Mouse (Mus musculus) B cell, adult 2 months (primary cell): ENCODE measurements around the gene Kcnq1.

Source experiments
- DNase-seq, 2 experiments: peaks; one replicate each; pipeline ENCODE4 v3.0.0; 2022

Gene Kcnq1

DNA sequence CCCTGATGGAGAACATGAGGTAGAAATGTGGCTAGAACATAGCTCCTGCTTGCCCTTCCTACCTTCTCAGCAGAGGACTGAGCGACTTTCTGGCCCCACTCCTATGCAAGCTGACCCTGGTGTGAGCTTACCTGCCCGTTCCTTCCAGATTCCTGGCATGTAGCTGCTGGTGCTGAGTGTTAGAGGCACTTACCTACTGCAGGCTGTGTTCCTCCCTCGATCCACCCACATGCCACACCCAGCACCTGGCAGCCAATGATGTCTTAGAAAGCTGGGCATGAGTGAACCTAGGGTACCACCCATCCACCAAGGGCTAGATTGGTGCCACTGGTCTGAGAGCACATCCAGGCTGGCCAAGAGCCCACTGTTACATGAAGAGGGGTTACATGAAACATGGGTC is 12.3 kb upstream of the Kcnq1 start:
- no peak for DNase-seq

- peak; percentile 67 to 68 for DNase-seq
These were observed 11.3 kb upstream of the Kcnq1 start, which contains the start of gene Trpm5 for GRCm38 (mm10) chr7:143094592-143095553. Gene Trpm5, minus strand, starts transcription at chr7:143094642.

GRCm38 (mm10) chr7:143095554-143095907 is 10.6 kb upstream of the Kcnq1 start:
- DNase-seq: no peak

GRCm38 (mm10) chr7:143100759-143101158 is 5.4 kb upstream of the Kcnq1 start:
- DNase-seq: no peak

GRCm38 (mm10) chr7:143105258-143105897 is 784 bp upstream of the Kcnq1 start:
- DNase-seq: no peak

- peak in 1 of 2 experiments; percentile 12 for DNase-seq
These were observed 707 bp downstream of the Kcnq1 start for GRCm38 (mm10) chr7:143106672-143107465.

- no peak for DNase-seq
These were observed 2.0 kb downstream of the Kcnq1 start for GRCm38 (mm10) chr7:143108200-143108599.

GRCm38 (mm10) chr7:143108996-143109660 is 3.0 kb downstream of the Kcnq1 start:
- no peak for DNase-seq

DNA sequence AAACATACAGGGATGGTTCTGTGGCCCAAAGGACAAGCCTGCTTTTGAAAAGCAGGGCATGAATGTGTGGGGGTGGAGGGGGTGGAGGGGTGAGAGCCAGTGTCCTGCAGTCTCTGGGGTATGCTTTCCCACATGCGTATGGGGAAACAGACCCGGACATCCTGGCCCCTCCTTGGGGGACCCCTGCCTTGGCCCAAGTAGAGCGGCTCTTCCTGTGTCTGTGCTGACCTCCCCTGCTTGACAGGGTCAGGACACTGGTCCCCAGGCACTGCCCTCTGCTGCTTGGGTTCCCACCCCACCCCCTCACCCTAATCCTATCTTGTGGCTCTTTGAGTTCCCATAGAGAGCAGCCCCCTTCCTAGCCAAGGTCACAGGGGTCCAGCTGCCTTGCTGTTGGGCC is 3.5 kb downstream of the Kcnq1 start:
- DNase-seq: no peak

- no peak for DNase-seq
These were observed 4.6 kb downstream of the Kcnq1 start for GRCm38 (mm10) chr7:143110803-143111202.

DNA sequence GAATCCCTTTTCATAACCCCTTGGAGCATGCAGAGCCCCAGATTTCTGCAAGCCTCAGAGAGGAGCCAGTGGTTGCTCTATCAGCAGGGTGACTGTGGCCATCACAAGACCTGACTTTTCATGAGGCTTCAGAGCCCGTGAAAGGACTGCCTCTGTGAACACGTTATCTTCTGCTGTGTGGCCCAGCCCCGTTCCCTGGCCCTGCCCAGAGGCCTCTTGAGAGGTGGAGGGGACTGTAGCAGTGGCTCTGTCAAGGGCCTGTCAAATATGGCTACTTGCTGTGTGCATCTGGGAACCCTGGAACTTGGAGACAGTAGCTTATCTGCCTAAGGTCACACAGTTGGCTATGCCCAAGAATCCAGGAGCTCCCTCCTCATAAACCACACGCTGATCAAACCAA is 5.6 kb downstream of the Kcnq1 start:
- DNase-seq: no peak

DNA sequence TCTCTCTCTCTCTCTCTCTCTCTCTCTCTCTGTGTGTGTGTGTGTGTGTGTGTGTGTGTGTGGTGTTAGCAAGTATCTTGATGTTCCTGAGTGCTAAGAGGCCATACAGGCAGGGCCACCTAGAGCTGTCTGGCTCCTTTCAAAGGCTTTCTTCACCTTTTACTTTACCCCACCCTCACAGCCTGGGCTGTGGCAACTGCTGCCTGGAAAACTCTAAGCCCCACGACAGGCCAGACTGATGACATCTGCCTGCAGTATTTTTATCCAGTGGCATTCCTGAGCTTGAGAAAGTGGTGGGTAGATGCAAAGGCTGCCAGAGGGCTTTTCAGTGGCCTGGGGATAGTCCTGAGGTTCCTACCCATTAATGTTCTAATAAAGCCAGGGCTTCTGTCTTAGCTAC is 6.2 kb downstream of the Kcnq1 start:
- DNase-seq: no peak

- DNase-seq: no peak
These were observed 8.6 kb downstream of the Kcnq1 start for GRCm38 (mm10) chr7:143114773-143115172.

- DNase-seq: no peak
These were observed 10.4 kb downstream of the Kcnq1 start for GRCm38 (mm10) chr7:143116521-143116920.

DNA sequence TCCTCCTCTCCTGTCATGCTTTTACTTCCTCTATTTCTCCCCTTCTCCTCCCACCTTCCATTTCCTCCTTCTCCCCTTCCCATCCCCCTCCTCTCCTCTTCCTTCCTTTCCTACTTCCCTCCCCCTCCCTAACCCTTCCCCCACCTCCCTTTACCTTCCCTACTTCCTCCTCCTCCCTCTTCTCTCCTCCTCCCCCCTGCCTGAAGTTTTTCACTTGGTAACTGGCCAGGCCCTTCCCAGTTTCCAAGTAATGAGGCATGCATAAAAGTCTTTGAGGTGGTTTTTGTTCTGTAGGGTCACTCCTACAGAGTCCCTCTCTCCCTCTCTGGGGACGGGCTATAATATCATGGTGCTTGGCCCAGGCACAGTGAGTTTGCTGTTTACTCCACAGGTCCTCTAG is 13.2 kb downstream of the Kcnq1 start:
- DNase-seq: no peak

GRCm38 (mm10) chr7:143119826-143120225 is 13.7 kb downstream of the Kcnq1 start:
- DNase-seq: no peak

- DNase-seq: no peak
These were observed 16.0 kb downstream of the Kcnq1 start for GRCm38 (mm10) chr7:143122191-143122590.

GRCm38 (mm10) chr7:143123876-143124669 is 17.9 kb downstream of the Kcnq1 start:
- no peak for DNase-seq

DNA sequence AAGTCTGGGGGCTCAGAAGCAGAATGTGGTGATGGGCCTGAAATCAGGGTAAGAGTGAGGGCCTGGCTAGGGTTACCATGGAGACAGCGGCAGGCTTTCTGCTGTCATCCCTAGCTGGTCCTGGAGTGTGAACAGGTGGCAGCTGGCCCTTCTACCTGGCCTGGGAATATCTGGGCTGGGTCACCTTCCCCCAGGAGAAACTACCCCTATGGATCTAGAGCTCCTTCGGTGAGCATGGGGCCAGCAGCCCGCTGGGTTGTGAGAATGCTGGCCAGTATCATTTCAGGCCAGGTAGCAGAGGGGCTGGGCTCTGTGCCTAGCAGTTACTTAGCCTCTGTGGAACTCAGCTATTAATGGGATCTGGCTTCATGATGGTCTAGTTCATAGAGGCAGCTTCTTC is 18.7 kb downstream of the Kcnq1 start:
- DNase-seq: no peak

- no peak for DNase-seq
These were observed 26.7 kb downstream of the Kcnq1 start for GRCm38 (mm10) chr7:143132815-143133214.

- DNase-seq: no peak
These were observed 30.0 kb downstream of the Kcnq1 start for GRCm38 (mm10) chr7:143136125-143136524.

GRCm38 (mm10) chr7:143136561-143136960 is 30.4 kb downstream of the Kcnq1 start:
- no peak for DNase-seq
